Mouse (Mus musculus): ENCODE measurements at regions not wholly inside any gene's neighbourhood (a gene's known extent, or its start where the extent isn't known, plus 50 kb on each side); places are given as distances from the start of the nearest gene placed in this dataset.
"Not testable (repeated sequence)": the region's sequence is repeated elsewhere in the genome, so short reads cannot be mapped to it uniquely, and the experiment has no call there.

DNA sequence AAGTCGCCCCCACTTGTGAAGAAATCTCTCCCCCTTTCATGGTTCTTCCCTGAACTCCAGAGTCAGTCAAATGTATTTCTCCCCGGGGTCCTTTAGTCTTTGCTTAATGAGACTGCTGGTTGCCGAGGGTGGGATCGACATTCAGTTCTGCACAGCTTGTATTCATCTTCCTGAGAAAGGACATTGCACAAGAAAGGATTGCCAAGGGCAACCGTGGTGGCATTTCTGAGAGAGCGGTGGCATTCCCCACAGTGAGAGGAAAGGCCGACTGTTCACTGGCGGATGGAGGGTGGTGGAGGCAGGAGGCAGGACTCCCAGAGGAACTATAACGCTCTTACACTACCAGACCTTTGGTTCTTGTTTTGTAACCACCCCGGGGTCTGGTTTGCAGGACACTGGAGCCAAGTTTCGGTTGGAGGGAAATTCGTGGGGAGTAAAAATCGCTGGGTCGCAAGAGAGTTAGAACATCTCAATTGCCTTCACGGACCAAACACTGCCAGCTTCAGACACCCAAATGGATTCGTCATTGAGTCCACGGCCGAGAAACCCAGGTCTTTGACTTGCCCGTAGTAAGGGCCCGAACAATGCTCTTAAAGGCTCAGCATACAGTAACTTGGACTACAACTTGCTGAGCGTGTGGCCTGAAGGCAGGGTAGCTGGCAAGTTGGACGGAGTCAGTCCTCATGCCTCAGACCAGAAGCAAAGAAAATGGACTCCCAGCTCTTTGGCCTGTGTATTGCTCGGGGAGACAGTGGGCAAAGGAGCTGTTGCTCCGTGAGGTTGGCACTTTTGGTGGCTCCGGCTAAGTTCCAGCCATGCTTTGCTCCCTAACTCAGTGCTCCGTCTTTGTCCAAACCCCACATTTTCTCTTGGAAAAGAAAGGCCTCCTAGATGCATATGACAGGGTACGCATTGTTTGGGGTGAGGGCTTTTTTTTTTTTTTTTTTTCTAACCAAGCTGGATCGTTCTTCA is 70.9 kb upstream of the Slc1a3 start:
- 57% methylated on average over 28 of the region's 28 CpGs for WGBS
- DNase-seq (ENCODE audit: low spot score) = peak; percentile 72
- peak overlapping the region; percentile 83 for H3K27ac ChIP-seq
- no peaks in the 10 kb centered on the region for H3K9me3 ChIP-seq
- H3K4me3 ChIP-seq = peak overlapping the region; percentile 6; the same call in 1 of the 2 replicates
- H3K36me3 ChIP-seq = no peaks in the 10 kb centered on the region
- peaks cover 19% of the 10 kb centered on the region for H3K4me1 ChIP-seq (replicated peaks)
- H3K27me3 ChIP-seq (ENCODE audit: insufficient read depth, poor library complexity, severe bottlenecking) = no peaks in the 10 kb centered on the region

- Histone ChIP-seq H3K27ac (peak overlapping the region; percentile 83), H3K4me3 (no peak overlapping the region), H3K4me1 (replicated peaks) (peaks cover 19% of the 10 kb centered on the region), H3K36me3 (no peaks in the 10 kb centered on the region), H3K27me3 (ENCODE audit: insufficient read depth, poor library complexity, severe bottlenecking) (no peaks in the 10 kb centered on the region), H3K9me3 (no peaks in the 10 kb centered on the region)
- WGBS = 73% methylated on average over 5 of the region's 5 CpGs
- DNase-seq (ENCODE audit: low spot score) = peak; percentile 7
These were observed 69.9 kb upstream of the Slc1a3 start for GRCm38 (mm10) chr15:8780371-8780866.

- Histone ChIP-seq H3K4me3 (no peak overlapping the region), H3K27ac (no peak overlapping the region), H3K9me3 (no peaks in the 10 kb centered on the region), H3K4me1 (replicated peaks) (no peaks in the 10 kb centered on the region), H3K27me3 (ENCODE audit: insufficient read depth, poor library complexity, severe bottlenecking) (no peaks in the 10 kb centered on the region), H3K36me3 (no peaks in the 10 kb centered on the region)
- WGBS = 94% methylated on average over 16 of the region's 16 CpGs
- DNase-seq (ENCODE audit: low spot score) = no peak
These were observed 57.3 kb upstream of the Slc1a3 start for GRCm38 (mm10) chr15:8767624-8768571.

GRCm38 (mm10) chr15:8766208-8766607 is 55.6 kb upstream of the Slc1a3 start:
- H3K4me1 ChIP-seq (replicated peaks); H3K36me3 ChIP-seq; H3K4me3 ChIP-seq; DNase-seq (ENCODE audit: low spot score); H3K27me3 ChIP-seq (ENCODE audit: insufficient read depth, poor library complexity, severe bottlenecking); H3K9me3 ChIP-seq; H3K27ac ChIP-seq: not testable (repeated sequence)

- Histone ChIP-seq H3K9me3 (no peaks in the 10 kb centered on the region), H3K27me3 (ENCODE audit: insufficient read depth, poor library complexity, severe bottlenecking) (no peaks in the 10 kb centered on the region), H3K4me3 (no peak overlapping the region), H3K4me1 (replicated peaks) (peaks cover 5% of the 10 kb centered on the region; the same call in 1 of the 2 replicates), H3K27ac (0 out of 2 replicates have a peak overlapping the region, but pooled peaks have one; percentile 0), H3K36me3 (no peaks in the 10 kb centered on the region)
- 47% methylated on average over 9 of the region's 9 CpGs for WGBS
- DNase-seq (ENCODE audit: low spot score) = peak; percentile 19
These were observed 51.2 kb upstream of the Slc1a3 start for GRCm38 (mm10) chr15:8761741-8762271.

GRCm38 (mm10) chr15:8761132-8761531 is 50.6 kb upstream of the Slc1a3 start:
- H3K36me3 ChIP-seq = no peaks in the 10 kb centered on the region
- no peaks in the 10 kb centered on the region for H3K9me3 ChIP-seq
- no peak overlapping the region for H3K27ac ChIP-seq
- DNase-seq (ENCODE audit: low spot score) = no peak
- peaks cover 5% of the 10 kb centered on the region; the same call in 1 of the 2 replicates for H3K4me1 ChIP-seq (replicated peaks)
- 86% methylated on average over 5 of the region's 5 CpGs for WGBS
- H3K4me3 ChIP-seq = no peak overlapping the region
- no peaks in the 10 kb centered on the region for H3K27me3 ChIP-seq (ENCODE audit: insufficient read depth, poor library complexity, severe bottlenecking)
